Mouse (Mus musculus) G1E-ER4 (cell line): Measurements from ENCODE around the gene Ddx59. TPM values are rescaled to one million over a fixed set of nuclear protein-coding genes. Genes with fewer than 3 reads are reported as not detected.

Experiments used
- GATA1 ChIP-seq: IDR thresholded peaks from one replicate; pipeline ENCODE4 v1.8.0; 2012; ENCODE audit warnings: low read length, inconsistent platforms
- polyA plus RNA-seq: library from polyadenylated mRNA; stranded (reverse); fragments of >175 nt; gene quantifications from 2 replicates; pipeline ENCODE4 v1.2.3, GENCODE M21; 2012

Gene Ddx59
- polyA plus RNA-seq: 2.9 and 5.0 TPM in 2 replicates

DNA sequence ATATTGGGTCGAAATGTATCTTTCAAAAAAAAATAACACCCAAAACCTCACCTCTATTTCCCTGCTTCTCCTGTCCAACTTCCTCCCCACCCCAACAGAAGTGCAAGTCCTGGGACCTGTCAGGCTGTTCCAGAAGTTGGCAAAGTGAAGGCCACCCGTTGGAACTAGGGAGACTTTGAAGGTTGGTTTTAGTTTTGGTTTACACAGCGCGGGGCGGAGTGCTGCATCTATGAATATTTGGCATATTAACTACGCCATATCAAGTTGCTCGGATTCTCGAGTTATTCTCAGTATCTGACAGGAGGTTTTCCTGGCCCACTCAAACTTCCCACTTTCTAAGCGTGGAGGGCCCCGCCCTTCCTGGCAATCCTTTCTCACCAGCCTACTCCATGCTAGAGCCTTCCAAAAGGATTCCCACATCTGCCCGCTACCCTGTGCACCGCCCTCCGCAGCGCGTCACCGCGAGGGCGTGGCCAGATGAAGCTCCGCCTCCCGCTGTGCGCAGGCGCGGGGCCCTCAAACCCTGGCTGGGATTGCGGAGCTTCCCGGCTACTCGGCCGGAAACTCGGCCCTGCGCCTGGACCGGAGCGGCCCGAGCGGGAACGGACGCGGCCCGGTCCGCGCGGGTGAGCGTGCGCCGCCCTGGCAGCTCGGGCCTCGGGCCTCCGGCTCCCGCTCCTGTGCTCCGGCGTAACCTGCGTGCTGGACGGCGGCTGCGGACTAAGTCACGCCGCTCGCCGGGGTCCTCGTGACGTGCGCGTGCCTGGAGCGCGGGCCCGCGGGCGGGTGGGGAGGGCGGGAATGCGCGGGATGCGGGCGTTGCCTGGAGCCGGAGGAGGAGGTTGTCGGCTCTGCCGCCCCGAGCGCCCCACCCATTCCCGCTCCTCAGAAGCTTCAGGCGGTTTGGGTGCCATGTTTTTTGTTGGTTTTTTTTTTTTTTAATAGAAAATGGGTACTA is at the start of gene Ddx59:
TSS of gene Ddx59 (plus strand) at position 474 of the 958 bp plus-strand sequence.
- no peak for TF ChIP-seq GATA1

DNA sequence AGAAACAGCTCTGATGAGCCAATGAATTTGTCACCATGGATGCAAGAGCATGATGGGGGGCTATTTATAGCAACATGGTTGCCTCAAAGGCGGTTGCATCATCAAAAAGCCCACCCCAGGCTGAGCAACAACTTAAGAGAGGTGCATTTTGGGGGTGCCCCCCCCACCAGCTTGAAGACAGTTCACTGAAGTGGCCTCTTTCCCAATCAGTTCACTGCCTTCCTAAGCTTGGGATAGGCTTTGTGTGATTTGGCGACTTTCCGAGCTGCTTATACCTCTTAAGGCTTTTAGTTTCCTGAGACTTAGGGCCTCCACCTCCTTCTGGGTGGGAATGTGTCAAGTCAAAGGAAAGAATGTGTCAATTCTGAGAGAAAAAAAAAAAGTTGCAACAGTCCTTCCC is 49.1 kb upstream of the Ddx59 start:
- no peak for TF ChIP-seq GATA1

DNA sequence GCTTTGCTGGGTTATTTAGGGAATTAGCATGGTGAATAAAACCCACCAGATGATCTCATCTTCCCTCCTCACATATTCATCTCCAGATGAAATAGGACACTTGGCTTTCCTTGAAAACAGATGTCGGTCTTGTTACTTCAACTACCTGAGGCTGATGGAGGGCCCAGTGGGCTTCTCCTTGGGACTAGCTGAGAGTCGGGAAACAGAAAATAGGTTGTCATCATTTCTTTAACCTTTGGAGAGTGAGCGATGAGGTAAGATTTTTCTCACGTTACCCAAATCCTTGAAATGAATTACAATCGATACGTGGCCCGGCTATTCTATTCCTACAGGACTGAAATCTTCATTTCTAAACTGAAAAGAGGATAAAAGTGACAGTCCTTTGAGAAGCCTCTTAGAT is 35.8 kb upstream of the Ddx59 start:
- no peak for TF ChIP-seq GATA1

DNA sequence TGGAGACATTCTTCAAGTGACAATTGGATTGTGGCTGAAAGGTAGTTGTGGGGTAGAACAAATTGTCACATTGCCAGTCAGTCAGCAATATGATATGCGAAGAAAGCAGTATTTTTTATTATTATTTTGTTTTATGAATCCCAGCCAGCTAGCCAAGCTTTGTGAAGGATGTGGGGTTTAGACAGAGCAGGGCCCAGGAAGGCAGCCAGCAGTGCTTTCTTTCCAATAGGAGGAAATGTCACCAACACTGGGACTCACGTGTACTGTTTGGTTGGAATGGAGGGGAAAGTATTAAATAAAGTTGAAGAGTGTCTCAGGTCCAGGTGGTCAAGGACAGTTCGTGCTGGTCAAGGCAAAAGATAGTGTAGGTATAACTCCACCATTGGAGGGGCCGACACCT is 34.9 kb upstream of the Ddx59 start:
- TF ChIP-seq GATA1: no peak

DNA sequence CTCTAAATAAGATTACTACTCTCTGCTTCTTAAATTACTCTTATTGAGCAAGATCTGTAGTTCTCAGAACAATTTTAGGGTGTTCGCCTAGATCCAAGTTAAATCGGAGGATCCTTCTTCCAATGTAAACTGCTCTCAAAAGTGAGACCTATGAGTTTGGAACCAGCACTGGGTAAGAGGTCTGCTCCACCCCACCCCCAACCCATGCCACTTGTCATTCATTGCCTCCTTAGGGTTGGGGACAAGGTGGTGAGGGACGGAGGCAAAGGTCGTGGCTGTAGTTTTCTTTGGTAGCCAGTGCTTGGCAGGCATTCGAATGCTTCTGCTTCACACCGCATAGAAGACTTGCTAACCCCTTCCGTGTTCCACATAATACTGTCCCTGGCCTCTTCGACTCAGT is 34.5 kb upstream of the Ddx59 start:
- no peak for TF ChIP-seq GATA1

DNA sequence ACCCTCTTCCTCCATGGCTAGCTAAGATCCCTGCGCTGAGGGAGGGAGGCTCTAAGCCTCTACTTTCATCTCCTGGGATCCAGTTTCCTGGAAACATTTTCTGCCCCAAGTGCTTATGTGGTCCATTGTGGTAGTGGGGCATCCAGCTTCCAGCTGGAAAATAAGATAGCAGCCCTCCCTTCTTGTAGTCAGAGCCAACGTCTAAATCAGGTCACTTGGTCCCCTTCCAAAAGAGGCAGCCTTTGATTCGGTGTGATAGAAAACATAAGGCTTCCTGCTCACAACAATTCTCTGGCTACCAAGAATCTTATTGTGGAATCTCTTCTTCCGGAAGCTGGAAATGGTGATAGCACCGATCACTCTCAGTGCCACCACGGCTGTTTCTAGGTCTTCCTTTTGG is 33.9 kb upstream of the Ddx59 start:
- TF ChIP-seq GATA1: no peak

DNA sequence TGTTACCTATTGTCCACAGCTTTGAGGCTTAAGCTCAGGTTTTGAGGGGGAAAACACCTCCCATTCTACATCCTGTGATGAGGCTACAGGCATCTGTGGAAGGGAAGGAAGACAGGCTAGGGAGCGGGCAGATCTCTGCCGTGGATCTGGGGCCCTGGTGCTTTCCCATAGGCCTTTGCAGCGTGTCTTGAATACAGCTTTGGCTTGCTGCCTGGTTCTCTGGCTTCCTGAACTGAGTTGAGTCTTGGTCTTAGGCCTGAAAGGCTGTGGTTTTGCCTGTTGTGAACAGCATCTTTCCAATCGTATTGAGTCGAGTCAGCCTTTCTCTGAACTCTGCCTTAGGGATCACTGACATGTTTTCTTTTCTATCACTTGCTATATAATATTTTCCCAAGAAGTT is 33.5 kb upstream of the Ddx59 start:
- TF ChIP-seq GATA1: no peak

DNA sequence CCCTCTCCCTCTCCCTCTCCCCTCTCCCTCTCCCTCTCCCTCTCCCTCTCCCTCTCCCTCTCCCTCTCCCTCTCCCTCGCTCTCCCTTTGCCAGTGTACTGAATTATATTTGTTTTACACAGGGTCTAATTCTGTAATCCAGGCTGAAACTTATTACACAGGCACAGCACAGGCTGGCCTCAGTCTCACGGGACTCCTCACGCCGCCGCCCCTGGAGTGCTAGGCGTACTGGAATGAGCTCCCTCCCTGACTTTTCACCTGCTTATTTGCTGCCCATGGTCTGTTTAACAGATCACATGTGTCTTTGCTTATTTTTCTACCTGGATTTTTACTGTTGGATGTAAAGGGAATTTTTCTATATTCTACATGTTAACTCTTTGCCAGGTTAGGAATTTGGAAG is 28.2 kb upstream of the Ddx59 start:
- TF ChIP-seq GATA1: no peak

DNA sequence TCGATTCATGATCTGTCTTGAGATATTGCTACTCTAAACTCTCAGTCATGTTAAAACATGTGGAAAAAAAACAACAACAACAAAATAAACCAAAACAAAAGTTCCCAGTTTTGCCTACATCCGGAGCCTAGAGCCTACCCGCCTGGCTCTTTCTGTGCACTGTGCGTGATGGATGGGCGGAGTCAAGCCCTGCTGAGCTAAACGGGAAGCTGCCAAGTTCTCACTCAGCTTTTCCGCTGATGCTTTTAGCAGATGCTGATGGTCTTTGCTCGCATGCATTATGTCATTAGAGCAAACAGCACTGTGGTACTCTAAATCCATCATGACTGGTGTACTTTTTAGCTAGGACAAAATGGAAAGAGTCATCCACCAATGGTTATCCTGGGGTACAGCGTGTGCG is 20.6 kb upstream of the Ddx59 start:
- TF ChIP-seq GATA1: no peak

DNA sequence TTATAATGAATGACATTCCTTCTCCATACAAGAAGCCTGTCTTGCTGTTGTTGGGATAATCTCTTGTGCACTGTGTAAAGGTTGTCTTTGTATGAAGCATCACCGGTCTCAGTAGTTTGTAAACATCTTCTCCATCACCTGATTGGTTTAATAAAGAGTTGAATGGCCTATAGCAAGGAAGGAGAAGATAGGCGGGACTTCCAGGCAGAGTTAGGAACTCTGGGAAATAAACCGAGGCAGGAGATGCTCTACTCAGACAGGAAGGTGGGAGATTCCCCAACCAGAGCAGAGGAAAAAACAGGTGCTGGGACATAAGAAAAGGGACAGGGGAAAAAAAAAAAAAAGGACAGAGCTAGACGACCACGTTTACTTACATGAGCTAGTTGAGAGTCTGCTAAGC is 20.0 kb upstream of the Ddx59 start:
- TF ChIP-seq GATA1: no peak

DNA sequence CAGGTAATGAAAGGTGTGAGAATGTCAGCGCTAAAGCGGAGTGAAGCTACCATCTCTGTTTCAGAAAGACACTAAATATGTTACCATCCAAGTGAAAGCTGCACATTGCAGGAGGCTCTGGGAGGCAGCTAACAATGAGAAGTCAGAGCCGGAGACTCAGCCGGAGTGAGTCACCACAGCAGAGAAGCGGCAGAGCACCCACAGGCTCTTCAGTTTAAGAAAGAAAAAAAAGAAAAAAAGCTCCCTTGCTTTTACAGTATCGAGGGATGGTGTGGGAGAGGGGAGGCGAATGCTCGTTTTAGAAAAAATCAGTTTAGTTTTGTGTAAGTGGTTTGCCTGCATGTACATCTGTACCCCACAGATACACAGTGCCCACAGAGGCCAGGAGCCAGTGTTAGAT is 13.8 kb upstream of the Ddx59 start:
- TF ChIP-seq GATA1: no peak

DNA sequence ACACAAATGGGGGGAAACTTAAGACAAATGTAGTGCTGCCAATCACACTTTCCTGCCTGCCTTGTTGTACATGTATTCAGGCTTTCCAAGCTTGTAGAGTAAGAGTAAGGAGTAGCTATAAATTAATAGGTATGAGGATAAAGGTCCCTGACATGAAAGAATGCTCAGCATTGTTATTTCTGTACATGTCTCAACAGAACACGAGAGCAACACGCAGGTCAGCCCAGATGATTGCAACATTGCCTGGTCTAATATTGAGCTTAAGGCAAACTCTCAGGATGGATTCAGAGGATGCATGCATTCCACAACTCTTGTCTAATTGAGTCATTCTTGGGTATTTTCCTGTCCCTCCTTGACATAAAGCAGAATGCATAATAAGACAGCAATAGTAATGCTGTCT is 5.4 kb upstream of the Ddx59 start:
- no peak for TF ChIP-seq GATA1

DNA sequence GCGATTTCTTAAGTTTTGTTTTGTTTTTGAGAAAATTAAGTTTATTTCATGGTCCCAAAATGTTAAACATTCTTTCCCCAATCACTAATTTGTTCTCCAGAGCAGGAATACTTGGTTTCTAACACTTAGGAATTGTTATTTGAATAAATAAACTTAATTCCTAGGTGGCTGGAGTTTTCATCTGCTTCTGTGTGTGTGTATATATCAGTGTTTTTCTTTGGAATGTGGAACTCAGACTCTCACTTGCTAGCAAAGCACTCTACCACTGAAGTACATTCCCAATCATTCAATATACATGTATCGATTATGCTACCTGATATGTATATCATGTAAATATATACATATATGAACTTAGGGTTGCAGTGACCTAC is 670 bp downstream of the Ddx59 start:
- no peak for TF ChIP-seq GATA1

DNA sequence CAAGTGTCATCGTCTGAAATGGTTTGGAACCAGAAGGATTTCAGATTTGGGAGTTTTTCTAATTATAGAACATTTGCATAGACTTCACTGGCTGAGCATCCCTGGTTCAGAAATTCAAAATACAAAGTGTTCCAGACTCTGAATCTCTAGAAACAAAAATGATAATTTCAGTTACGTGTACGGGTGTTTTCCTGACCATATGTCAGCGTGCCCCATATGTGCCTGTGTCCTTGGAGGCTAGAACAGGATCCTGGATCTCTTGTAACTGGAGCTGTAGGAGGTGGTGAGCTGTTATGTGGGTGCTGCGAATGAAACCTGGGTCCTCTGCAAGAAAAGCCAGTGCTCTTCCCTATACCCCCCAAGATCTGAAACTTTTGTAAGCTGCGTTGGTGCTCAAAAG is 3.3 kb downstream of the Ddx59 start:
- no peak for TF ChIP-seq GATA1

DNA sequence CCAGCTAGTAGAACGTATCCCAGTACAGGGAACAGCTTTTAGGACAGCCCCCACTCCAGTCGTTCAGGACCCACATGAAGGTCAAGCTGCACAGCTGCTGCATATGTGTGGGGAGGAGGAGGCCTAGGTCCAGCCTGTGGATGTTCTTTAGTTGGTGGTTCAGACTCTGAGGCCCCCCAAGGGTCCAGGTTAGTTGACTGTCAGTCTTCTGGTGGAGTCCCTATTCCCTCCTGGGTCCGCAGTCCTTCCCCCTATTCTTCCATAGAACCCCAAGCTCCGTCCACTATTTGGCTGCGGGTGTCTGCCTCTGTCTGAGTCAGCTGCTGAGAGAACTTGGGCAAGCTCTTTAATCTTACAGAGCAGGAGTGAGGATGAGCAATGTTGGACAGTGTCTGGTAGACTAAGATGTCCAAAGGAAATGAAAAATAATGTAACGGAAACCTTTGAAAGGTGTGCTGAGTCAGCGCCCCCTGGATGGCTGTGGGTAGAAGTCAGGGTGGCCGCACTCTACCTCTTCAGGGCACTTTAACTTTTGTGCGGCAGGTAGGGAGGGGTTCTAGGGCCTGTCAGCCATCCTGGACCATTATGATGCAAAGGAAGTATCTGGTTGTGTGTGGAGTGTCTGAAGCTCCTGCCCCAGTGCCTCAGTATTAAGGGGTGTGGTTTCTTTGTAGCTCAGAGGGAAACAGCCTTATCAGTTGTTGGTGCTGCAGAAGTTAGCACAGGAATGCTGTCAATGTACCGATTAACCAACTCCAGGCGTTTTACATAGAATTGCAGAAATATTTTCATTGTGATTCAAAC is 12.3 kb downstream of the Ddx59 start:
- TF ChIP-seq GATA1: no peak

DNA sequence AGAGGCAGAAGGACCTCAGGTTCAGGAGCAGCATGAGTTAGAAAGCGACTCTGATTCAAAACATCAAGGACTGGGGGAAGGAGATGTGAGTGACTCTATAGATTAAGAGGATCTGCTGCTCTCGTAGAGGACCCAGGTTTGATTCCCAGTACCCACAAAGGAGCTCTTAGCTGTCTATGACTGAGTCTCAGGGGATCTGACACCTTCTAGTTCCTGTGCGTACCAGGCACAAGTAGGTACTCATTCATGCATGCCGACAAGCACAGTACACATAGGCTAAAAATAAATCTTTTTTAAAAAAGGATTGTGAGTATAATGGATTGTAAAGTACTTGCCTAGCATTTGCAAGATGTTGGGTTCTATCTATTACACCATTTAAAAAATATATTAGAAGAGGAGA is 13.9 kb downstream of the Ddx59 start:
- no peak for TF ChIP-seq GATA1
